Mouse (Mus musculus) cerebellum, adult 2 months (tissue): Measurements from ENCODE around the gene Stac.

Experiments used
- CTCF ChIP-seq: fragments of 200-500 bp; IDR thresholded peaks from 2 replicates; pipeline ENCODE4 v1.5.1; 2011; ENCODE audit warnings: low read depth, mild to moderate bottlenecking, control low read depth, low read length, moderate library complexity, borderline replicate concordance; ENCODE audit not compliant: insufficient read depth
- POLR2A ChIP-seq: fragments of 200-500 bp; IDR thresholded peaks from 2 replicates; pipeline ENCODE4 v1.6.1; 2011; ENCODE audit warnings: low read length, control low read depth, borderline replicate concordance; ENCODE audit not compliant: insufficient read depth

- TF ChIP-seq CTCF (no peak), POLR2A (no peak)
Measured at GRCm38 (mm10) chr9:111724981-111725593, 34.9 kb upstream of the Stac start.
